ENCODE assay signal across 17 mouse cellular contexts in the genomic region with DNA sequence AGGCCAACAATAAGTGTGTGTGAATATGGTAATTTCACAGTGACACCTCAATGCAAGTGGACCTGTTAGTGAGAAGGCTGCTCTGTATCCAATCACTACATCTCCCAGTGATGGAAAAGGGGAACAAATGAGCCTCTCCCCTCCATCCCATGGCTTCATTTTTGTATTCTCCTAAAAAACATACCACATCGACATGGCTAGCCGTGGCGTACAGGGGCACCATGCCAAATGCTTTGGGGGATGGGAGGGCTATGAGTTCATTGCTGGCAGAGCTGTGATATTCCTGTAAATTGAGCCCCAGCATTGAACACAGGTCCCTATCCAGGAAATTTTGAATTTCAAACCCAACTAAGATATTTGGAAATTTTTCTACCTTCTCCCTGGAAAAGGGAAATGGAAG.
"Had no signal": no experiment of that assay in that cellular context is flagged by ENCODE, and none has a peak within 500 bp of the region (broad histone marks: within the 10 kb centered on the region; RNA-seq: fewer than 3 reads in every experiment).

No protein-coding gene starts in this region.

- ATAC-seq: lung, postnatal 0 days; midbrain, embryonic 13.5 days; midbrain, embryonic 15.5 days had no signal

- H3K27ac ChIP-seq: lung, embryonic 15.5 days; macrophage; midbrain, embryonic 13.5 days; midbrain, embryonic 15.5 days; neural tube, embryonic 12.5 days had no signal

- H3K27me3 ChIP-seq: lung, embryonic 15.5 days; midbrain, embryonic 13.5 days; midbrain, embryonic 15.5 days; neural tube, embryonic 12.5 days had no signal

- H3K36me3 ChIP-seq: lung, embryonic 15.5 days; midbrain, embryonic 13.5 days; midbrain, embryonic 15.5 days; neural tube, embryonic 12.5 days had no signal

- H3K9me3 ChIP-seq: lung, embryonic 15.5 days; megakaryocyte, embryonic 14.5 days; midbrain, embryonic 13.5 days; midbrain, embryonic 15.5 days; neural tube, embryonic 12.5 days had no signal

- H3K4me3 ChIP-seq: lung, embryonic 15.5 days; megakaryocyte, embryonic 14.5 days; midbrain, embryonic 13.5 days; midbrain, embryonic 15.5 days; neural tube, embryonic 12.5 days had no signal

- H3K4me1 ChIP-seq: lung, embryonic 15.5 days; megakaryocyte, embryonic 14.5 days; midbrain, embryonic 13.5 days; midbrain, embryonic 15.5 days; neural tube, embryonic 12.5 days had no signal

- H3K4me2 ChIP-seq: lung, embryonic 15.5 days; midbrain, embryonic 11.5 days; midbrain, embryonic 13.5 days; midbrain, embryonic 15.5 days; neural tube, embryonic 12.5 days had no signal

- H3K9ac ChIP-seq: lung, embryonic 15.5 days; midbrain, embryonic 13.5 days; midbrain, embryonic 15.5 days; neural tube, embryonic 12.5 days had no signal

- DNase-seq: lung, adult 2 months; lung, postnatal 14 days; lung, postnatal 36 days; right cerebral cortex, postnatal 25 days; right cerebral cortex, postnatal 4 days; spleen, adult 18-20 months; thymus, adult 18-20 months; thymus, postnatal 14 days; thymus, postnatal 36 days had no signal
